Mouse (Mus musculus): ENCODE measurements around the gene Fitm2. TPM values are rescaled to one million over a fixed set of nuclear protein-coding genes. Genes with fewer than 3 reads are reported as not detected.

The Fitm2 gene
- 14.3 TPM for polyA plus RNA-seq (2014; fragmentation: Illumina TruSeq; extraction: RNeasy Lipid Tissue Mini Kit (QIAGEN cat#74804); ENCODE audit: low read depth, low replicate concordance)

DNA sequence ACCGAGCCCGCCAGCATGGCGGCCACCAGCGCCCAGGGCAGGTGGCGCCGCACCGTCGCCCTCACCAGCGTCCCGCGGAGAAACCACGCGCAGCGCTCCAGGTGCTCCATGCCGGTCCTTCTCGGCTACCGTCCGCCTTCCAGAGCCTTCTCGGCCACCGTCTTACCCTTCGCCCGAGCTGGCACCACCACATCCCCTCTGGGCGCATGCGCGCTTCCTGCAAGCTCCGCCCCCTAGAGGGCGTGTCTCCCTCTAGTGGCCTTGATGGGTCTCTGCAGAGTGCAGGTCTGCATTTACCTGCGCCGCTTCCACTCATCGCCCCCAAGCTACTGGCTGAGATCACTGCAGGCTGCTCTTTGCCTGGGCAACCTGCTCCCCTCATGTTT, at the start of gene Fitm2:
Gene Fitm2, minus strand, starts transcription at position 164 of the 386 bp plus-strand sequence.

DNA sequence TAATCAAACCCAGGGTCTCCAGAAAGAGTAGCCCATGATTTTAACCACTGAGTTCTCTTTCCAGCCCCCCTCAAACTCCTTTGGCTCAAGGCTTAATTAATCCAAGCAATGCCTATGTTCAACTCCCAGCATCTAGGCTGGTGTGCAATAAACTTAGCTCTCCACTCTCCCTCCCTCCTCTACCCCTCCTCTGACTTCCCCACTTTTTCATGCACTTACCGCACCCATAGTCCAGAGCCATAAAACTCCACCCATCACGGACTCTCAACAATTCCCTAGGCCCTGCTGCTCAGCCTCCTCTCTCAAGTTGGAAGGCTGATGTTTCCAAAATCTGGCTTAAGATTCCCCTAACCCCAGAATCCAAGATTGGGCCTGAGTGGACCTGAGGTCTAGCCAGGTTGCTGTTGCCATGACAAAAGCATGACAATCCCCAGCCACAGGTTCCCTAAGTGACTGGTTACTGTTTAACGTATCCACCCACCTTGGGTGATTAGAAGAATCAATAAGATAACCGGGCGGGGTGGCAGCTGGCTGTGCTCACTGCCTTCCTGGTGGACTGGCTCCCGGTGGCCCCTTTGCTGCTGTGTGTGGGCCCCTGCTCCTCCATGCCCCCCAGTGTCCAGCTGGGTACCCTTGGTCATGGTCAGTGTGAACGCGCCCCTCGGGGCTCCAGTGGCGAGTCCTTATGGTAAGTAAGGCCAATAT, 34.0 kb upstream of the Fitm2 start, which contains the start of gene Hnf4a:
Gene Hnf4a, plus strand, starts transcription at position 509 of the 705 bp plus-strand sequence.

DNA sequence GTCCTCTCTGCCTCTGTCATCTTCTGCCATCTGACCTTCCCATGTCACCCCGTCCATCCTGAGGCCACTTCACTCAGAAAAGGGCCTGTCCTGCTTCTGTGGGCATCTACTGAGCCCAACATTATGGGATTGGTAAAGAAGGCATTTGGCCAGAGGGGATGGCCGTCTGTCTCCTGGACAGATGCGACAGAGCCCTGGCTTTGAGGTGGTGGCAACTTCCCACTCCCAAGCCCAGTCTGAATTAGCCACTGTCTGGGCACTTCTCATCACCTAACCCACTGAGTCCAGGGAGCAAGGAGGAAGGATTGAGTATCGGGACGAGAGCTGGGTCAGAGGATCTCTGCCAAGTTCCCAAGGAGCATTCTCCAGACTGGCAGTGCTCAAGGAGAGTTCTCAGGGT, 19.6 kb upstream of the Fitm2 start, which contains the start of gene R3hdml:
Gene R3hdml, plus strand, starts transcription at position 301 of the 400 bp plus-strand sequence.

DNA sequence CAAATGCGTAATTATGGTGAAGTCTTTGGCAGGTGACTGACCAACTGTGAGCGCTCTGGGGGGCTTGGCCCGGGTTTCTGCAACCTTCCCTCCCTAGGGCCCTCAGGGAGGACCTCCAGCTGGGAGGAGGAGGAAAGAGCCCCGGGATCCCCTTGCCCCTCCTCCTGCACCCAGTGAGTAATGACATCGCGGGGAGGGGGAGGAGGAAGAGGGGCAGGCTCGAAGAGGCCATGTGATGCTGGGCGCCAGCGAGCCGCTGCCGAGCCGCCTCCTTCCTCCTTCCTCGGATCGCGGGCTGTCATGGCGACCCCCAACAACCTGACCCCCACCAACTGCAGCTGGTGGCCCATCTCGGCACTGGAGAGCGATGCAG, 34.2 kb downstream of the Fitm2 start, which contains the start of gene Gdap1l1:
Gene Gdap1l1, plus strand, starts transcription at position 231 of the 373 bp plus-strand sequence.

DNA sequence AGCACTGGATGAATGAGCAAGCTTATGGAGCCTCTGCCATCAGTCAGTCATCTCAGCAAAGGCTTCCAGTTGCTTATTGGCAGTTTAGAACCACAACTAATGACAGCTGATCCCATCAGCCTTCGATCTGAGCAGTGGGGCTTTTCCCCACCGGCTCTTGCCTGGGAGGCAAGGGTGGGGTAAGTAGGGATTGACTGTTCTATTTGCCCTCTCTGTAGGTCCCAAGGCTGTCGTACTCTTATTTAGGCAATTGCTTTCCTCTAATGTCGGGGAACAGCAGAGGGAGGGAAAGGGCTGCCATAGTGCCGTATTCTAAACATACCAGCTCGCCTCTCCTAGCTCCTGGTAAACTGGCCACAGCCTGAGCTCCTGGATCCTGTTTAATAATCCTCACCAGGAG, 47.8 kb downstream of the Fitm2 start, which contains the start of gene Oser1:
Gene Oser1, minus strand, starts transcription at position 101 of the 400 bp plus-strand sequence.

Other genes starting within 250 kb of the Fitm2 start
- gene Jph2, start 74.6 kb downstream of the Fitm2 start, polyA plus RNA-seq (2014; fragmentation: Illumina TruSeq; extraction: RNeasy Lipid Tissue Mini Kit (QIAGEN cat#74804); ENCODE audit: low read depth, low replicate concordance) = not detected
- 39.3 TPM for gene Oser1, start 47.9 kb downstream of the Fitm2 start, polyA plus RNA-seq (2014; fragmentation: Illumina TruSeq; extraction: RNeasy Lipid Tissue Mini Kit (QIAGEN cat#74804); ENCODE audit: low read depth, low replicate concordance)
- gene Gdap1l1, start 34.2 kb downstream of the Fitm2 start, polyA plus RNA-seq (2014; fragmentation: Illumina TruSeq; extraction: RNeasy Lipid Tissue Mini Kit (QIAGEN cat#74804); ENCODE audit: low read depth, low replicate concordance) = not detected
- not detected for gene R3hdml, start 19.7 kb upstream of the Fitm2 start, polyA plus RNA-seq (2014; fragmentation: Illumina TruSeq; extraction: RNeasy Lipid Tissue Mini Kit (QIAGEN cat#74804); ENCODE audit: low read depth, low replicate concordance)
- gene Hnf4a, start 34.2 kb upstream of the Fitm2 start, polyA plus RNA-seq (2014; fragmentation: Illumina TruSeq; extraction: RNeasy Lipid Tissue Mini Kit (QIAGEN cat#74804); ENCODE audit: low read depth, low replicate concordance) = 137 TPM
- 17.0 TPM for gene Ttpal, start 129.7 kb upstream of the Fitm2 start, polyA plus RNA-seq (2014; fragmentation: Illumina TruSeq; extraction: RNeasy Lipid Tissue Mini Kit (QIAGEN cat#74804); ENCODE audit: low read depth, low replicate concordance)
- 710 TPM for gene Serinc3, start 172.5 kb upstream of the Fitm2 start, polyA plus RNA-seq (2014; fragmentation: Illumina TruSeq; extraction: RNeasy Lipid Tissue Mini Kit (QIAGEN cat#74804); ENCODE audit: low read depth, low replicate concordance)
- 42.2 TPM for gene Pkig, start 185.8 kb upstream of the Fitm2 start, polyA plus RNA-seq (2014; fragmentation: Illumina TruSeq; extraction: RNeasy Lipid Tissue Mini Kit (QIAGEN cat#74804); ENCODE audit: low read depth, low replicate concordance)

All from kidney, adult 10 weeks (tissue).